Mouse (Mus musculus): Measurements from ENCODE around the gene Tmem63b.

DNA sequence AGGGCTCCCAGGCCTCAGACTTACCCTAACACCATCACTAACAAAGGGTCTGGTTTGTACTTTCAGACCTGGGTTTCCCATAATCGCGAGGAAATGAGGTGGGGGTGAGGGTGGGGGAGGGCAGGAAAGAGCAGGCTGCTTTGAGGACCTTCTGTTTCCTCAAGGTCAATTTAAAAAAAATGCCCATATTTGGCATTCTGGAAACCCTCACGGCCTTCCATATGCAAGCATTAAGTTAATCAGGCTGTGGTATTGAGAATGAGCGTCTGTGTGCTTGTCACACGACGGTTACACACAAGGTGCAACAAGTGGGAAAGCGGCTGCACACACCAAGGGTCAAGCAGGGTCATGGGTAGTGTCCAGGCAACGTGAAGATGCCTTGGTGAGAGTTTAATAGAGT lies 74.7 kb downstream of the Tmem63b start:
- TF ChIP-seq HCFC1 (IDR thresholded peaks at IDR 0.05; ENCODE audit: borderline replicate concordance, insufficient read depth, low read length) (no peak), MAFK (IDR thresholded peaks at IDR 0.05; ENCODE audit: insufficient read depth, low read depth, low read length) (no peak), ZC3H11A (IDR thresholded peaks at IDR 0.05; ENCODE audit: borderline replicate concordance, low read depth, low read length) (no peak)

Data from ES-E14 (cell line).